Mouse (Mus musculus): ENCODE data around the gene Rhog. TPM values are rescaled to one million over a fixed set of nuclear protein-coding genes. Genes with fewer than 3 reads are reported as not detected.

The Rhog gene
- total and polyA plus RNA-seq, 3 experiments = 12.2 to 118 (median 22.7) TPM

- Histone ChIP-seq H3K4me2 (ENCODE audit: insufficient read depth, low read depth, poor library complexity, severe bottlenecking) (peak within 1 kb of the TSS; percentile 77), H3K36me3 (replicated peaks in 1 of 2; ENCODE audit: control insufficient read depth in 1 of 2, insufficient read depth in 1 of 2, low read length in 1 of 2) (peaks cover 0 to 5% of the 10 kb centered on the region in 2 experiments), H3K4me3 (replicated peaks in 1 of 3; ENCODE audit: low read depth in 2 of 3, low read length in 2 of 3, poor library complexity in 1 of 3) (peak within 1 kb of the TSS; percentile 71 to 83 (median 78)), H3K4me1 (ENCODE audit: control insufficient read depth in 1 of 2, insufficient read depth in 2 of 2) (peaks cover 0 to 20% of the 10 kb centered on the region in 2 experiments; a peak in 2 of 4 replicates), H3K9me3 (replicated peaks; ENCODE audit: low read length) (no peaks in the 10 kb centered on the region), H3K27ac (ENCODE audit: insufficient read depth, low read depth) (peak within 1 kb of the TSS; percentile 77), H3K9ac (ENCODE audit: insufficient read depth, low read depth) (peak within 1 kb of the TSS; percentile 55), H3K27me3 (replicated peaks) (peaks cover 6% of the 10 kb centered on the region), H3K79me2 (replicated peaks; ENCODE audit: control insufficient read depth, extremely low read depth, insufficient read depth, poor library complexity, severe bottlenecking) (no peaks in the 10 kb centered on the region)
- dilution Hi-C loops (cut with MboI; ENCODE audit: extremely low pct_ligation_motif_present, extremely low pct_unique_long_range_greater_than_20kb, low sequenced_read_pairs) = no loop called here
- no peak for TF ChIP-seq PAX5 (IDR thresholded peaks at IDR 0.05; ENCODE audit: low read length)
- no peak for TF ChIP-seq MAFK (IDR thresholded peaks at IDR 0.05; ENCODE audit: insufficient replicate concordance, low read length)
- no peak for TF ChIP-seq MEF2A (IDR thresholded peaks at IDR 0.05; ENCODE audit: borderline replicate concordance, low read depth, low read length)
- no peak for TF ChIP-seq E2F4 (IDR thresholded peaks at IDR 0.05; ENCODE audit: insufficient replicate concordance, low read depth, low read length)
- TF ChIP-seq BHLHE40 (IDR thresholded peaks at IDR 0.05; ENCODE audit: low read depth, low read length) = peak; percentile 50
- TF ChIP-seq ETS1 (conservative IDR thresholded peaks at IDR 0.05; ENCODE audit: low read depth, low read length) = no peak
- no peak for TF ChIP-seq RCOR1 (conservative IDR thresholded peaks at IDR 0.05; ENCODE audit: low read depth, low read length)
- no peak for TF ChIP-seq GABPA (IDR thresholded peaks at IDR 0.05; ENCODE audit: insufficient replicate concordance, low read depth, low read length)
- TF ChIP-seq MAZ (IDR thresholded peaks at IDR 0.05; ENCODE audit: low read depth, low read length) = peak; percentile 22; the same call in 1 of the 2 replicates
- no peak for TF ChIP-seq ZMIZ1 (IDR thresholded peaks at IDR 0.05; ENCODE audit: low read depth, low read length)
- TF ChIP-seq HCFC1 (IDR thresholded peaks at IDR 0.05; ENCODE audit: low read depth, low read length) = no peak
- no peak for TF ChIP-seq ZKSCAN1 (IDR thresholded peaks at IDR 0.05; ENCODE audit: borderline replicate concordance, low read depth, low read length)
- peak; percentile 21; the same call in 1 of the 2 replicates for TF ChIP-seq POLR2A (IDR thresholded peaks at IDR 0.05; ENCODE audit: low read depth, low read length)
- peak; percentile 42; the same call in 1 of the 2 replicates for TF ChIP-seq SIN3A (IDR thresholded peaks at IDR 0.05; ENCODE audit: low read length)
- in situ Hi-C loops (cut with MboI; ENCODE audit: low pct_ligation_motif_present, low pct_unique_long_range_greater_than_20kb, low sequenced_read_pairs) = loop anchor here (5.0 to 25.0 kb wide), 2 partner anchors 155 to 605 kb away; partner anchors contain the start of gene Clpb
- peak; percentile 48 for DNase-seq (ENCODE audit: extremely low read depth)
Observed at GRCm38 (mm10) chr7:102267601-102268394, 11.9 kb upstream of the Rhog start, which contains the start of gene Stim1. Stim1 (plus strand) TSS chr7:102267806.

GRCm38 (mm10) chr7:102267113-102267579 is 11.3 kb upstream of the Rhog start:
- dilution Hi-C loops (cut with MboI; ENCODE audit: extremely low pct_ligation_motif_present, extremely low pct_unique_long_range_greater_than_20kb, low sequenced_read_pairs) (no loop called here), in situ Hi-C loops (cut with MboI; ENCODE audit: low pct_ligation_motif_present, low pct_unique_long_range_greater_than_20kb, low sequenced_read_pairs) (loop anchor here (5.0 to 25.0 kb wide), 2 partner anchors 155 to 605 kb away; partner anchors contain the start of gene Clpb)
- Histone ChIP-seq H3K4me3 (replicated peaks in 1 of 3; ENCODE audit: low read depth in 2 of 3, low read length in 2 of 3, poor library complexity in 1 of 3) (peak overlapping the region; percentile 64 to 83 (median 78)), H3K27me3 (replicated peaks) (peaks cover 6% of the 10 kb centered on the region), H3K27ac (ENCODE audit: insufficient read depth, low read depth) (peak overlapping the region; percentile 77), H3K4me1 (ENCODE audit: control insufficient read depth in 1 of 2, insufficient read depth in 2 of 2) (peaks cover 0 to 20% of the 10 kb centered on the region in 2 experiments; a peak in 2 of 4 replicates), H3K9ac (ENCODE audit: insufficient read depth, low read depth) (peak overlapping the region; percentile 55), H3K9me3 (replicated peaks; ENCODE audit: low read length) (no peaks in the 10 kb centered on the region), H3K79me2 (replicated peaks; ENCODE audit: control insufficient read depth, extremely low read depth, insufficient read depth, poor library complexity, severe bottlenecking) (no peaks in the 10 kb centered on the region), H3K36me3 (replicated peaks in 1 of 2; ENCODE audit: control insufficient read depth in 1 of 2, insufficient read depth in 1 of 2, low read length in 1 of 2) (peaks cover 0 to 5% of the 10 kb centered on the region in 2 experiments), H3K4me2 (ENCODE audit: insufficient read depth, low read depth, poor library complexity, severe bottlenecking) (peak overlapping the region; percentile 72)
- DNase-seq (ENCODE audit: extremely low read depth) = peak; percentile 93
- no peak for TF ChIP-seq JUN (IDR thresholded peaks at IDR 0.05; ENCODE audit: insufficient read depth, low read depth, low read length)
- TF ChIP-seq MXI1 (IDR thresholded peaks at IDR 0.05; ENCODE audit: low read depth, low read length) = peak; percentile 32; the same call in 1 of the 2 replicates
- peak; percentile 67 for TF ChIP-seq SMC3 (IDR thresholded peaks at IDR 0.05; ENCODE audit: low read depth, low read length)
- TF ChIP-seq CTCF (conservative IDR thresholded peaks at IDR 0.05 in 1 of 2, IDR thresholded peaks at IDR 0.05 in 1 of 2; ENCODE audit: low read depth in 2 of 2, low read length in 2 of 2) = peak; percentile 25 to 79; a peak in 2 of 4 replicates
- peak; percentile 45 for TF ChIP-seq SIN3A (IDR thresholded peaks at IDR 0.05; ENCODE audit: low read length)
- TF ChIP-seq NRF1 (IDR thresholded peaks at IDR 0.05; ENCODE audit: low read depth, low read length) = peak; percentile 28; the same call in 1 of the 2 replicates
- peak; percentile 3 for TF ChIP-seq POLR2A (IDR thresholded peaks at IDR 0.05; ENCODE audit: low read depth, low read length)
- TF ChIP-seq CHD2 (IDR thresholded peaks at IDR 0.05; ENCODE audit: low read length) = peak; percentile 73; the same call in 1 of the 2 replicates
- no peak for TF ChIP-seq USF2 (conservative IDR thresholded peaks at IDR 0.05; ENCODE audit: low read depth, low read length)
- TF ChIP-seq RAD21 (IDR thresholded peaks at IDR 0.05; ENCODE audit: low read depth, low read length) = peak; percentile 51
- TF ChIP-seq USF1 (IDR thresholded peaks at IDR 0.05; ENCODE audit: low read depth, low read length) = no peak
- TF ChIP-seq PAX5 (IDR thresholded peaks at IDR 0.05; ENCODE audit: low read length) = no peak
- TF ChIP-seq EP300 (IDR thresholded peaks at IDR 0.05; ENCODE audit: low read length) = no peak
- TF ChIP-seq IRF4 (IDR thresholded peaks at IDR 0.05; ENCODE audit: low read depth, low read length) = peak; percentile 64; the same call in 1 of the 2 replicates
- peak; percentile 54; the same call in 1 of the 2 replicates for TF ChIP-seq MAZ (IDR thresholded peaks at IDR 0.05; ENCODE audit: low read depth, low read length)
- TF ChIP-seq HCFC1 (IDR thresholded peaks at IDR 0.05; ENCODE audit: low read depth, low read length) = peak; percentile 37; the same call in 1 of the 2 replicates
- TF ChIP-seq ELF1 (IDR thresholded peaks at IDR 0.05; ENCODE audit: low read depth, low read length) = peak; percentile 32; the same call in 1 of the 2 replicates
- TF ChIP-seq NELFE (IDR thresholded peaks at IDR 0.05; ENCODE audit: low read depth, low read length) = 0 out of 2 replicates have a peak, but pooled peaks have one; percentile 8

Measured in CH12.LX (cell line).